In the genomic region with DNA sequence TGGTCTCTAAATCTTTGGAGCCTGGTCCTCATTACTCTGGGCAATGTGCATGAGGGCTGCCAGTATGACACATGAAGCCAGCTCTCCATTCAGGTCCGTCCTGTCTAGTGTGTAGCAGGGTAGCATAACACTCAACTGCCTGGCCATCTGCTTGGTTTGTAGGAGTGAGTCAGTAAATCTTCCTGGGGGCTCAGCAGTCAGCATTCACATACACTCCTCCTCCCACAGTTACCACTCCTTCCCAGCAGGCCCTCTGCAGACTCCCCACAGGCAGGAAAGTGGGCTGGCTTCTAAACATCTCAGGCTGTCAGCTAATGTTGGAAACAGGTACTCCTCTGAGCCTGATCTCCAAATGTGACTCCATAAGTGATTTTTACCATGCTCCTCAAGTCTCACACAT, we compare ENCODE assay signal across 13 mouse cellular contexts. TPM values are rescaled to one million over a fixed set of nuclear protein-coding genes. Genes with fewer than 3 reads are reported as not detected.
A peak's percentile ranks its signal among the peaks of the same experiment; 100 is the strongest.
DNase-seq lines count a peak whose midpoint lies in the region; ATAC-seq and TF ChIP-seq lines count a peak whose summit lies in the region.
"Had no signal": no experiment of that assay in that cellular context is flagged by ENCODE, and none has a peak within 500 bp of the region (broad histone marks: within the 10 kb centered on the region; RNA-seq: fewer than 3 reads in every experiment).

No protein-coding gene starts in this region.

- 59% methylated on average over 1 of the region's 1 CpGs for WGBS in heart, embryonic 10.5 days
- 33% methylated on average over 1 of the region's 1 CpGs for WGBS in lung, embryonic 16.5 days
- WGBS in cerebellum, adult 2 months, result 19% methylated on average over 1 of the region's 1 CpGs
- 25% methylated on average over 1 of the region's 1 CpGs for WGBS in limb, embryonic 15.5 days

- peaks cover 20% of the 10 kb centered on the region for H3K36me3 ChIP-seq in heart, embryonic 10.5 days
- no peaks in the 10 kb centered on the region; the same call in 1 of the 2 replicates for H3K36me3 ChIP-seq in lung, embryonic 16.5 days (ENCODE audit: control insufficient read depth, insufficient read depth, low read length)
- H3K36me3 ChIP-seq in limb, embryonic 15.5 days, result no peaks in the 10 kb centered on the region
- H3K36me3 ChIP-seq: embryonic facial prominence, embryonic 10.5 days; forebrain, embryonic 12.5 days had no signal

- no peak for TF ChIP-seq CTCF in cerebellum, adult 2 months (IDR thresholded peaks at IDR 0.05; ENCODE audit: borderline replicate concordance, insufficient read depth, low read depth, low read length)

- no peak for DNase-seq in heart, embryonic 10.5 days (ENCODE audit: low spot score)
- no peak for DNase-seq in heart, postnatal 36 days
- no peak for DNase-seq in lung, postnatal 10 days
- DNase-seq in cerebellum, adult 2 months, result peak; percentile 29 to 61
- DNase-seq in B cell, adult 2 months, result no peak
- DNase-seq: liver, postnatal 0 days; midbrain, embryonic 14.5 days had no signal

- no peak for ATAC-seq in lung, embryonic 16.5 days (ENCODE audit: low read depth)
- ATAC-seq in limb, embryonic 15.5 days (ENCODE audit: insufficient number of reproducible peaks, low FRiP score, low TSS enrichment, low read depth), result no peak
- ATAC-seq: intestine, postnatal 0 days; liver, postnatal 0 days had no signal

- H3K9ac ChIP-seq in lung, embryonic 16.5 days (ENCODE audit: low read length), result no peak overlapping the region
- H3K9ac ChIP-seq in limb, embryonic 15.5 days, result no peak overlapping the region
- H3K9ac ChIP-seq: forebrain, embryonic 12.5 days; liver, postnatal 0 days had no signal

- peaks cover 64% of the 10 kb centered on the region for H3K4me1 ChIP-seq in heart, embryonic 10.5 days
- peaks cover 38% of the 10 kb centered on the region for H3K4me1 ChIP-seq in lung, embryonic 16.5 days (replicated peaks; ENCODE audit: control insufficient read depth, insufficient read depth, low read length)
- H3K4me1 ChIP-seq in cerebellum, adult 2 months (ENCODE audit: control insufficient read depth, insufficient read depth, low read length), result peaks cover 13% of the 10 kb centered on the region
- peaks cover 12% of the 10 kb centered on the region; the same call in 1 of the 2 replicates for H3K4me1 ChIP-seq in limb, embryonic 15.5 days
- H3K4me1 ChIP-seq: forebrain, embryonic 12.5 days had no signal

- no peak overlapping the region for H3K4me3 ChIP-seq in heart, embryonic 10.5 days
- H3K4me3 ChIP-seq in lung, embryonic 16.5 days (ENCODE audit: low read length), result no peak overlapping the region
- no peak overlapping the region for H3K4me3 ChIP-seq in cerebellum, adult 2 months (replicated peaks; ENCODE audit: insufficient read depth, low read depth, low read length)
- H3K4me3 ChIP-seq in limb, embryonic 15.5 days, result no peak overlapping the region
- H3K4me3 ChIP-seq: embryonic facial prominence, embryonic 10.5 days; forebrain, embryonic 12.5 days had no signal

- TF ChIP-seq POLR2A in cerebellum, adult 2 months (IDR thresholded peaks at IDR 0.05; ENCODE audit: borderline replicate concordance, insufficient read depth, low read length), result no peak

- no peaks in the 10 kb centered on the region for H3K27me3 ChIP-seq in heart, embryonic 10.5 days (ENCODE audit: insufficient read depth, poor library complexity, severe bottlenecking)
- no peaks in the 10 kb centered on the region for H3K27me3 ChIP-seq in lung, embryonic 16.5 days (ENCODE audit: control insufficient read depth, insufficient read depth, low read depth, low read length)
- no peaks in the 10 kb centered on the region for H3K27me3 ChIP-seq in cerebellum, adult 2 months (ENCODE audit: control insufficient read depth, insufficient read depth, low read length)
- H3K27me3 ChIP-seq in limb, embryonic 15.5 days, result no peaks in the 10 kb centered on the region
- H3K27me3 ChIP-seq: CH12.LX; forebrain, embryonic 12.5 days had no signal

- H3K9me3 ChIP-seq in heart, embryonic 10.5 days, result no peaks in the 10 kb centered on the region
- H3K9me3 ChIP-seq in lung, embryonic 16.5 days (ENCODE audit: control insufficient read depth, low read length), result no peaks in the 10 kb centered on the region
- H3K9me3 ChIP-seq in limb, embryonic 15.5 days, result no peaks in the 10 kb centered on the region
- H3K9me3 ChIP-seq: embryonic facial prominence, embryonic 10.5 days; forebrain, embryonic 12.5 days had no signal

- peak overlapping the region; percentile 30; the same call in 1 of the 2 replicates for H3K27ac ChIP-seq in heart, embryonic 10.5 days
- peak overlapping the region; percentile 27 for H3K27ac ChIP-seq in lung, embryonic 16.5 days (ENCODE audit: low read length)
- H3K27ac ChIP-seq in cerebellum, adult 2 months (ENCODE audit: insufficient read depth, low read length), result no peak overlapping the region
- peak overlapping the region; percentile 43; the same call in 1 of the 2 replicates for H3K27ac ChIP-seq in limb, embryonic 15.5 days
- H3K27ac ChIP-seq: embryonic facial prominence, embryonic 10.5 days; forebrain, embryonic 12.5 days had no signal

- no peak overlapping the region for H3K4me2 ChIP-seq in lung, embryonic 16.5 days (ENCODE audit: low read depth, low read length)
- no peak overlapping the region for H3K4me2 ChIP-seq in limb, embryonic 15.5 days
- H3K4me2 ChIP-seq: forebrain, embryonic 12.5 days had no signal

- intact Hi-C loops in heart, postnatal 36 days (cut with DNase I), result no loop called here

RNA-seq across cellular contexts. Expression of gene Ehd4, which starts 30.3 kb away (rescaled TPM):
- 115 and 173 TPM in 2 replicates for polyA plus RNA-seq in heart, embryonic 10.5 days (2016; fragmentation: Nextera tagmentation; extraction: Ambion mirVana)
- total RNA-seq in heart, postnatal 36 days (2021), result 100 to 1,000 TPM; 372 to 460 TPM
- 92.8 and 94.7 TPM in 2 replicates for polyA plus RNA-seq in lung, embryonic 16.5 days (2015; fragmentation: Nextera tagmentation; extraction: Ambion mirVana)
- polyA plus RNA-seq in cerebellum, adult 2 months (2012; rRNA removed), result 13.2 and 14.3 TPM in 2 replicates
- polyA plus RNA-seq in limb, embryonic 15.5 days (2015; fragmentation: Nextera tagmentation; extraction: Ambion mirVana), result 60.6 and 97.0 TPM in 2 replicates

Comparison
In these comparisons a context has a peak if more than half of its experiments do, and no peak if none do; other contexts are left out.
1. DNase-seq: peak in cerebellum, adult 2 months (2 of 2); none in heart, embryonic 10.5 days (single experiment), heart, postnatal 36 days (0 of 2), lung, postnatal 10 days (single experiment) and B cell, adult 2 months (0 of 2).